Mouse (Mus musculus): ENCODE measurements around the gene E130308A19Rik.
A peak's percentile ranks its signal among the peaks of the same experiment; 100 is the strongest.

The E130308A19Rik gene

GRCm38 (mm10) chr4:59721811-59722210, 95.8 kb downstream of the E130308A19Rik start:
- no peak for ATAC-seq (ENCODE audit: insufficient number of reproducible peaks, low FRiP score, low TSS enrichment)

- ATAC-seq (ENCODE audit: insufficient number of reproducible peaks, low FRiP score, low TSS enrichment) = no peak
These were observed 99.6 kb downstream of the E130308A19Rik start for GRCm38 (mm10) chr4:59725579-59725978.

- no peak for ATAC-seq (ENCODE audit: insufficient number of reproducible peaks, low FRiP score, low TSS enrichment)
These were observed 100.5 kb downstream of the E130308A19Rik start for GRCm38 (mm10) chr4:59726501-59726900.

GRCm38 (mm10) chr4:59727187-59727877, 101.3 kb downstream of the E130308A19Rik start:
- ATAC-seq (ENCODE audit: insufficient number of reproducible peaks, low FRiP score, low TSS enrichment) = no peak

GRCm38 (mm10) chr4:59727878-59728261, 101.9 kb downstream of the E130308A19Rik start:
- ATAC-seq (ENCODE audit: insufficient number of reproducible peaks, low FRiP score, low TSS enrichment) = no peak

- ATAC-seq (ENCODE audit: insufficient number of reproducible peaks, low FRiP score, low TSS enrichment) = no peak
These were observed 102.8 kb downstream of the E130308A19Rik start for GRCm38 (mm10) chr4:59728839-59729238.

GRCm38 (mm10) chr4:59731544-59731943, 105.5 kb downstream of the E130308A19Rik start:
- ATAC-seq (ENCODE audit: insufficient number of reproducible peaks, low FRiP score, low TSS enrichment) = no peak

- no peak for ATAC-seq (ENCODE audit: insufficient number of reproducible peaks, low FRiP score, low TSS enrichment)
These were observed 113.3 kb downstream of the E130308A19Rik start for GRCm38 (mm10) chr4:59739321-59739720.

GRCm38 (mm10) chr4:59739882-59740281, 113.9 kb downstream of the E130308A19Rik start:
- no peak for ATAC-seq (ENCODE audit: insufficient number of reproducible peaks, low FRiP score, low TSS enrichment)

- no peak for ATAC-seq (ENCODE audit: insufficient number of reproducible peaks, low FRiP score, low TSS enrichment)
These were observed 127.6 kb downstream of the E130308A19Rik start for GRCm38 (mm10) chr4:59753491-59754140.

- ATAC-seq (ENCODE audit: insufficient number of reproducible peaks, low FRiP score, low TSS enrichment) = peak; percentile 85
These were observed 130.5 kb downstream of the E130308A19Rik start for GRCm38 (mm10) chr4:59756332-59757082.

- no peak for ATAC-seq (ENCODE audit: insufficient number of reproducible peaks, low FRiP score, low TSS enrichment)
These were observed 131.7 kb downstream of the E130308A19Rik start for GRCm38 (mm10) chr4:59757452-59758435.

- no peak for ATAC-seq (ENCODE audit: insufficient number of reproducible peaks, low FRiP score, low TSS enrichment)
These were observed 134.0 kb downstream of the E130308A19Rik start for GRCm38 (mm10) chr4:59760016-59760415.

- no peak for ATAC-seq (ENCODE audit: insufficient number of reproducible peaks, low FRiP score, low TSS enrichment)
These were observed 134.8 kb downstream of the E130308A19Rik start for GRCm38 (mm10) chr4:59760636-59761364.

GRCm38 (mm10) chr4:59761365-59761729, 135.3 kb downstream of the E130308A19Rik start:
- no peak for ATAC-seq (ENCODE audit: insufficient number of reproducible peaks, low FRiP score, low TSS enrichment)

GRCm38 (mm10) chr4:59764950-59765349, 138.9 kb downstream of the E130308A19Rik start:
- ATAC-seq (ENCODE audit: insufficient number of reproducible peaks, low FRiP score, low TSS enrichment) = no peak

GRCm38 (mm10) chr4:59765385-59766005, 139.5 kb downstream of the E130308A19Rik start:
- ATAC-seq (ENCODE audit: insufficient number of reproducible peaks, low FRiP score, low TSS enrichment) = no peak

GRCm38 (mm10) chr4:59767717-59768116, 141.7 kb downstream of the E130308A19Rik start:
- no peak for ATAC-seq (ENCODE audit: insufficient number of reproducible peaks, low FRiP score, low TSS enrichment)

All from cerebellum, adult (tissue).